Mouse (Mus musculus) heart, embryonic 12.5 days (tissue): ENCODE measurements around the gene Ntn4. TPM values are rescaled to one million over a fixed set of nuclear protein-coding genes. Genes with fewer than 3 reads are reported as not detected.

Experiments used
- ATAC-seq: fragments of 200-750 bp; cut with Nextera tagmentation; 2 replicates; pipeline ENCODE4 v1.8.0; 2017; ENCODE audit warnings: moderate TSS enrichment, moderate library complexity; ENCODE audit not compliant: insufficient number of reproducible peaks, low FRiP score
- H3K27ac ChIP-seq: fragments of 300-500 bp; sonication (generic); 2 replicates; pipeline ENCODE4 v1.5.1; 2016; ENCODE audit warnings: mild to moderate bottlenecking, moderate library complexity; ENCODE audit not compliant: poor library complexity, severe bottlenecking
- H3K27me3 ChIP-seq: fragments of 300-500 bp; sonication (generic); replicated peaks from 2 replicates; pipeline ENCODE4 v1.6.1; 2016; ENCODE audit warnings: mild to moderate bottlenecking, moderate library complexity
- H3K36me3 ChIP-seq: fragments of 300-500 bp; sonication (generic); 2 replicates; pipeline ENCODE4 v1.6.1; 2016; ENCODE audit warnings: mild to moderate bottlenecking, moderate library complexity
- H3K4me1 ChIP-seq: fragments of 300-500 bp; sonication (generic); replicated peaks from 2 replicates; pipeline ENCODE4 v1.6.1; 2016; ENCODE audit warnings: mild to moderate bottlenecking
- H3K4me2 ChIP-seq: fragments of 300-500 bp; sonication (generic); 2 replicates; pipeline ENCODE4 v1.6.1; 2016; ENCODE audit warnings: mild to moderate bottlenecking, moderate library complexity
- H3K4me3 ChIP-seq: fragments of 300-500 bp; sonication (generic); 2 replicates; pipeline ENCODE4 v1.5.1; 2016; ENCODE audit warnings: mild to moderate bottlenecking
- H3K9ac ChIP-seq: fragments of 300-500 bp; sonication (generic); 2 replicates; pipeline ENCODE4 v1.6.1; 2016; ENCODE audit warnings: mild to moderate bottlenecking, moderate library complexity
- H3K9me3 ChIP-seq: fragments of 300-500 bp; sonication (generic); replicated peaks from 2 replicates; pipeline ENCODE4 v1.6.1; 2016; ENCODE audit warnings: mild to moderate bottlenecking, moderate library complexity
- WGBS: fragments of 180-500 bp; shearing (Covaris S2); methylation state at CpG from one replicate; pipeline ENCODE4 v1.1.7; 2016; 5-methylcytosine and 5-hydroxymethylcytosine counted together
- polyA plus RNA-seq: library from polyadenylated mRNA; unstranded; fragments of >200 nt; fragmentation: Nextera tagmentation; extraction: Ambion mirVana; gene quantifications from 2 replicates; pipeline ENCODE4 v1.2.1, GENCODE M21; 2016

Ntn4 gene
- 0.48 and 1.3 TPM in 2 replicates for polyA plus RNA-seq

- 4% methylated on average over 27 of the region's 30 CpGs for WGBS
- Histone ChIP-seq H3K9me3 (no peaks in the 10 kb centered on the region), H3K9ac (peak within 1 kb of the TSS; percentile 87), H3K4me2 (peak within 1 kb of the TSS; percentile 100), H3K4me3 (peak within 1 kb of the TSS; percentile 72), H3K27ac (no peak within 1 kb of the TSS), H3K4me1 (peaks cover 21% of the 10 kb centered on the region), H3K27me3 (peaks cover 78% of the 10 kb centered on the region), H3K36me3 (no peaks in the 10 kb centered on the region)
- no peak; the same call in 1 of the 2 replicates for ATAC-seq
Observed at GRCm38 (mm10) chr10:93640521-93640952, at the start of gene Ntn4. TSS of gene Ntn4 (plus strand) at chr10:93640681.

DNA sequence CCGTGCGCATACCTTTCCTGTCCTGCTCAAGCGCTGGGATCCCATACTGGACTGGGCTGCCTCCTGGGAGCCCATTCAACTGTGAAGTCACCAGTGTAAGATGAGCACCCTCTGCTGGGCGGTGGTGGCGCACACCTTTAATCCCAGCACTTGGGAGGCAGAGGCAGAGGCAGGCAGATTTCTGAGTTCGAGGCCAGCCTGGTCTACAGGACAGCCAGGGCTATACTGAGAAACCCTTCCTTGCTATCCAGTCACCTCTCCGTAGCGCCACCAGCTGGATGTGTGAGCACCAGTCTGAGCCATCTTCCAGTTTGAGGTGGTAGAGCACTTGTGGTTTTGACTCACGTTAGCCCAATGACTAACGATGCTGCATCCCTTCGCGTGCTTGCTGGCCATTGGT, 48.0 kb upstream of the Ntn4 start:
- WGBS, result 55% methylated on average over 12 of the region's 12 CpGs
- no peak overlapping the region for H3K9ac ChIP-seq
- peaks cover 5% of the 10 kb centered on the region; the same call in 1 of the 2 replicates for H3K36me3 ChIP-seq
- peaks cover 14% of the 10 kb centered on the region for H3K4me1 ChIP-seq
- no peak overlapping the region for H3K4me2 ChIP-seq
- no peak overlapping the region for H3K27ac ChIP-seq
- no peak overlapping the region for H3K4me3 ChIP-seq
- ATAC-seq, result no peak
- no peaks in the 10 kb centered on the region for H3K9me3 ChIP-seq
- 0 out of 2 replicates have a peak, but pooled peaks cover 11% of the 10 kb centered on the region for H3K27me3 ChIP-seq

- Histone ChIP-seq H3K27ac (no peak overlapping the region), H3K27me3 (0 out of 2 replicates have a peak, but pooled peaks cover 17% of the 10 kb centered on the region), H3K4me2 (peak overlapping the region; percentile 62), H3K4me3 (peak overlapping the region; percentile 42), H3K9me3 (no peaks in the 10 kb centered on the region), H3K9ac (no peak overlapping the region), H3K4me1 (peaks cover 2% of the 10 kb centered on the region; the same call in 1 of the 2 replicates), H3K36me3 (no peaks in the 10 kb centered on the region)
- 2% methylated on average over 22 of the region's 22 CpGs for WGBS
- no peak for ATAC-seq
Observed at GRCm38 (mm10) chr10:93594022-93594482, 46.4 kb upstream of the Ntn4 start.

GRCm38 (mm10) chr10:93595831-93596230, 44.6 kb upstream of the Ntn4 start:
- H3K27me3 ChIP-seq, result 0 out of 2 replicates have a peak, but pooled peaks cover 17% of the 10 kb centered on the region

GRCm38 (mm10) chr10:93596641-93597040, 43.8 kb upstream of the Ntn4 start:
- 65% methylated on average over 3 of the region's 3 CpGs for WGBS
- H3K9me3 ChIP-seq, result no peaks in the 10 kb centered on the region
- no peak overlapping the region for H3K4me2 ChIP-seq
- H3K36me3 ChIP-seq, result no peaks in the 10 kb centered on the region
- ATAC-seq, result no peak
- no peak overlapping the region for H3K27ac ChIP-seq
- no peaks in the 10 kb centered on the region; the same call in 1 of the 2 replicates for H3K4me1 ChIP-seq
- 0 out of 2 replicates have a peak, but pooled peaks cover 17% of the 10 kb centered on the region for H3K27me3 ChIP-seq
- H3K4me3 ChIP-seq, result no peak overlapping the region
- H3K9ac ChIP-seq, result no peak overlapping the region

More at GRCm38 (mm10) chr10:93595831-93596230, 44.6 kb upstream of the Ntn4 start:
- Histone ChIP-seq H3K4me2 (no peak overlapping the region), H3K9ac (no peak overlapping the region), H3K27ac (no peak overlapping the region), H3K9me3 (no peaks in the 10 kb centered on the region), H3K4me3 (no peak overlapping the region), H3K4me1 (no peaks in the 10 kb centered on the region; the same call in 1 of the 2 replicates), H3K36me3 (no peaks in the 10 kb centered on the region)
- no peak for ATAC-seq
- 45% methylated on average over 4 of the region's 4 CpGs for WGBS

- Histone ChIP-seq H3K9me3 (no peaks in the 10 kb centered on the region), H3K36me3 (no peaks in the 10 kb centered on the region), H3K4me2 (no peak overlapping the region), H3K27me3 (peaks cover 6% of the 10 kb centered on the region; the same call in 1 of the 2 replicates), H3K9ac (no peak overlapping the region), H3K27ac (no peak overlapping the region), H3K4me1 (no peaks in the 10 kb centered on the region), H3K4me3 (no peak overlapping the region)
- no peak for ATAC-seq
- 76% methylated on average over 5 of the region's 5 CpGs for WGBS
Observed at GRCm38 (mm10) chr10:93602309-93602708, 38.2 kb upstream of the Ntn4 start.

DNA sequence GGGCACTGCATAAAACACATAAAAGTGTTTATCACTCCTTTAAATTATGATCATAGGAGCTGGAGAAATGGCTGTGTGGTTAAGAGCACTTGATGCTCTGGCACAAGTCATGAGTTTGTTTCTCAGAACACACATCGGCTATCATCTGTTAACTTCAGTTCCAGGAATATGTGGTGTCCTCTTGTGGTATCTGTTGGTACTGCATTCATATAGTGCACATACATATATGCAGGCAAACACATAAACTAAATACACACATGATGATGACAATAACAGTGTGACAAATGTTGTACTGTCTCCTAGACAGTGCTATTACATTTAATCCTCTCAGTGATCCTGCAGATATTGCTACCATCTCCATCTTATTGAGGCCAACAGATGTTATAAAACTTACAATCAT, 37.2 kb upstream of the Ntn4 start:
- Histone ChIP-seq H3K9ac (no peak overlapping the region), H3K9me3 (peaks cover under 1% of the 10 kb centered on the region; the same call in 1 of the 2 replicates), H3K36me3 (no peaks in the 10 kb centered on the region), H3K4me3 (no peak overlapping the region), H3K4me2 (no peak overlapping the region), H3K4me1 (no peaks in the 10 kb centered on the region), H3K27ac (no peak overlapping the region), H3K27me3 (peaks cover 4% of the 10 kb centered on the region; the same call in 1 of the 2 replicates)
- WGBS, result 95% methylated on average over 1 of the region's 1 CpGs
- no peak for ATAC-seq

GRCm38 (mm10) chr10:93606326-93606725, 34.2 kb upstream of the Ntn4 start:
- H3K4me3 ChIP-seq, result no peak overlapping the region
- ATAC-seq, result no peak
- peaks cover 20% of the 10 kb centered on the region; the same call in 1 of the 2 replicates for H3K9me3 ChIP-seq
- no peaks in the 10 kb centered on the region; the same call in 1 of the 2 replicates for H3K27me3 ChIP-seq
- WGBS, result 85% methylated on average over 9 of the region's 9 CpGs
- H3K9ac ChIP-seq, result no peak overlapping the region
- no peak overlapping the region for H3K4me2 ChIP-seq
- H3K4me1 ChIP-seq, result no peaks in the 10 kb centered on the region
- H3K27ac ChIP-seq, result no peak overlapping the region
- H3K36me3 ChIP-seq, result no peaks in the 10 kb centered on the region

- Histone ChIP-seq H3K27me3 (no peaks in the 10 kb centered on the region), H3K27ac (no peak overlapping the region), H3K36me3 (no peaks in the 10 kb centered on the region), H3K9me3 (peaks cover 20% of the 10 kb centered on the region; the same call in 1 of the 2 replicates), H3K4me3 (no peak overlapping the region), H3K4me1 (no peaks in the 10 kb centered on the region), H3K9ac (no peak overlapping the region), H3K4me2 (no peak overlapping the region)
- 61% methylated on average over 9 of the region's 9 CpGs for WGBS
- ATAC-seq, result no peak
Observed at GRCm38 (mm10) chr10:93608051-93608450, 32.4 kb upstream of the Ntn4 start.

GRCm38 (mm10) chr10:93609236-93609635, 31.2 kb upstream of the Ntn4 start:
- 84% methylated on average over 7 of the region's 7 CpGs for WGBS
- ATAC-seq, result no peak

GRCm38 (mm10) chr10:93610896-93611295, 29.6 kb upstream of the Ntn4 start:
- H3K4me2 ChIP-seq, result no peak overlapping the region
- no peak for ATAC-seq
- 97% methylated on average over 1 of the region's 1 CpGs for WGBS

More at GRCm38 (mm10) chr10:93609236-93609635, 31.2 kb upstream of the Ntn4 start:
- Histone ChIP-seq H3K9ac (no peak overlapping the region), H3K27me3 (no peaks in the 10 kb centered on the region), H3K4me1 (no peaks in the 10 kb centered on the region), H3K4me3 (no peak overlapping the region), H3K4me2 (no peak overlapping the region), H3K36me3 (no peaks in the 10 kb centered on the region), H3K9me3 (peaks cover 20% of the 10 kb centered on the region; the same call in 1 of the 2 replicates), H3K27ac (no peak overlapping the region)

More at GRCm38 (mm10) chr10:93610896-93611295, 29.6 kb upstream of the Ntn4 start:
- Histone ChIP-seq H3K9me3 (peaks cover 20% of the 10 kb centered on the region; the same call in 1 of the 2 replicates), H3K36me3 (no peaks in the 10 kb centered on the region), H3K9ac (no peak overlapping the region), H3K27me3 (no peaks in the 10 kb centered on the region), H3K4me1 (no peaks in the 10 kb centered on the region), H3K27ac (no peak overlapping the region), H3K4me3 (no peak overlapping the region)
